Mouse (Mus musculus) layer of hippocampus, adult 2 months (tissue): ENCODE results near the gene Adgre5. TPM values are rescaled to one million over a fixed set of nuclear protein-coding genes. Genes with fewer than 3 reads are reported as not detected.

Source experiments
- DNase-seq, 2 experiments: peaks; one replicate each; pipeline ENCODE4 v3.0.0; 2022; ENCODE audit warnings: low spot score in 2 of 2
- H3K27ac ChIP-seq: fragments of 200-600 bp; 2 replicates; pipeline ENCODE4 v1.8.1; 2022
- H3K4me3 ChIP-seq: fragments of 200-600 bp; 2 replicates; pipeline ENCODE4 v1.8.1; 2022; ENCODE audit warnings: mild to moderate bottlenecking
- CTCF ChIP-seq: fragments of 200-600 bp; conservative IDR thresholded peaks from 2 replicates; pipeline ENCODE4 v1.8.1; 2022; ENCODE audit warnings: antibody characterized with exemption, mild to moderate bottlenecking, moderate library complexity
- long read RNA-seq, 2 experiments: library from polyadenylated mRNA; stranded (forward); transcript quantifications; one replicate each; pipeline ENCODE4 v2.0.0; 2021; ENCODE audit warnings: borderline mapping rate in 2 of 2
- total RNA-seq, 2 experiments: library from RNA; stranded (reverse); gene quantifications; 2 replicates each; pipeline ENCODE4 v1.2.3; 2021

Adgre5 gene
- total RNA-seq, result 10 to 100 TPM in 1 of 2 experiments, 1 to 10 TPM in 1; 8.1 to 12.4 TPM
- long read RNA-seq, experiment 1, partial matches to known transcripts, result 3 of 10 reads
- long read RNA-seq, experiment 1, other reads (novel, unspliced or antisense), result 4 of 10 reads
- long read RNA-seq, experiment 2, partial matches to known transcripts, result 3 of 4 reads
- long read RNA-seq, experiment 2, other reads (novel, unspliced or antisense), result 0 of 4 reads

DNA sequence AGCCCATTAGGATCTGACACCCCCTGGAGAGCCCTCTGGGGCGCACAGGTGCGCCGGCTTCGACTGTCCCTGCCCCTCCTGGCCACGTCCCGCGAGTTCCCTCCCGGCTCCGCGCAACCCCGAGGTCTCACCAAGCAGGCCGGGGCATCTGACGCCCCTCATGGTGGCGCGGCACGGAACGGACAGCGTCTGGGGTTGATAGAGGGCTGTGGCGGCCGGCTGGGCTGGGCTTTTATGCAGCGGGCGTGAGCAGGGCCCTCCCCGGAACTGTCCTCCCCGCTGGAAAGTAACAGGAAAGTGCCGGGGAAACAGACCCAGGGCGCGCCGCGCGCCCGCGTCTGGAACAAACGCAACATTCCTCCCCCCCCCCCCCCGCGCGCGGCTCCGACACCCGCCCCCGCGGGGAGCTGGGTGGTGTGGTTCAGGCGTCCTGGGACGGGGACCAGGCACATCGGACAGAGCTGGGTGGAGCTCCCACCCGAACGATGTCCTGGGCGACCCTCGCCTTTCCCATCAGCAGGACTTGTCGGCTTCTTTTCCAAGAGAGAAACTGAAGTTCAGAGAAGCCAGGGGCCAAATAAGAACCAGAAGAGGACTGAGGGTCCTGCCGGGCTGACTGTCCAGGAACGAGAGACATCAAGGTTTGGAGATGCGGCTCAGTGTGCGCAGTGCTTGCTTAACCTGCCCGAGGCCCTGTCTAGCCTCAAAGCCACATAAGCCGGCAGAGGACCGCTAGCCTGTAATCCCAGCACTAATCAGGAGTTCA is at the start of gene Adgre5:
Gene Adgre5 (minus strand): TSS at position 351 of the 766 bp plus-strand sequence.
- no peak for TF ChIP-seq CTCF
- H3K27ac ChIP-seq, result peak within 1 kb of the TSS; percentile 77
- H3K4me3 ChIP-seq, result peak within 1 kb of the TSS; percentile 60
- no peak for DNase-seq

DNA sequence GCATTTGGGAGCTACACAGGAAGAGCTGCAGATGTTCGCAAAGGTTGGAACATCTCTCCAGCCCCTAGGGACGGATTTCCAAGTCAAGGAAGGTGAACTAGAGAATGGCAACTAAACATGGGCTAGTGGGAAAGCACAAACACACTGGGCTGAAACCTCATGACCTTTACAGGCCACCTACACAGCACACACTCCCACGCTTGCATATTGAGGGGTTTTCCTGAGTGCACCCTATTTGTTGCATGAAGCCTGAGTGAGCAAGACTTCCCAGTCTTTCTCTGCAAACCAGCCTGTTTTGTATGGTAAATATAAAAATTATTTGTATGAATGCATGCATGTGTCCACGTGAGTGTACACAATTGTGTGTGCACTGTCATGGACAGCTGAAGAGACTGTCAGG is 48.7 kb upstream of the Adgre5 start:
- Histone ChIP-seq H3K27ac (no peak overlapping the region), H3K4me3 (no peak overlapping the region)
- no peak for DNase-seq
- TF ChIP-seq CTCF, result no peak

GRCm38 (mm10) chr8:83785046-83785445 is 43.9 kb upstream of the Adgre5 start:
- H3K4me3 ChIP-seq, result no peak overlapping the region
- TF ChIP-seq CTCF, result no peak
- no peak overlapping the region for H3K27ac ChIP-seq
- no peak for DNase-seq

DNA sequence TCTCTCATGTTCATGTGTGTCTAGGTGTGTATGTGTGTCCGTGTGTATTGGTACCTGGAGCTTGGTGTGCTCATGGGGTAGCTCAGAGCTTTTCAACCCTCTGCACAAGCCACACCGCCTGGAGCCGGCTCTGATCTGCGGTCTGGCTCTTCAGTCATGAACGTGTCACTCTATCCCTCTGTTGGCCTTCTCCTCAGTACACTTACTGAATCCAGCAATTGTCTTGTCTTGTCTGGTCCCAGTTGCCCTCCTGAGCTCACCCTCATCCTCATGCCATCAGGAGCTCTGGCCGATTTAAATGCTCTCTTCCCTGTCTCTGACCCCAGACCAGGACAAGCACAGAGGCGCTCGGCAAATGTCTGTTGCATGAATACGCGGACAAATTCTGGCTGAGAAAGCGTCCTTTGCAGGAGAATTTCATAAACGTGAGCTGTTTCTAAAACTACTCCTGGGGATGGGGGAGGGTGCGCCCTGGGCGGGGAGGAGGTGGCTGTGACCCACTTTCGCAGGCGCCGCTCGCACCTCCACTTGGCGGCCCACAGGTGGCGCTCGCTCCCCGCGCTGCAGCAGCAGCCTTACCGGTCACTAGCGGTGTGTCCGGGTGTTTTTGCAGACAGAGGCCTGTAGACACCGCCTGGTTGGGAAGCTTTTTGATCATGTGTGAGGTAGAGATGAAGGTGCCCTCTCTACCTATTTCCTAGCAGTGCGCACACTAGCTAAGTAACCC is 41.9 kb upstream of the Adgre5 start:
- Histone ChIP-seq H3K27ac (peak overlapping the region; percentile 88), H3K4me3 (peak overlapping the region; percentile 33)

DNA sequence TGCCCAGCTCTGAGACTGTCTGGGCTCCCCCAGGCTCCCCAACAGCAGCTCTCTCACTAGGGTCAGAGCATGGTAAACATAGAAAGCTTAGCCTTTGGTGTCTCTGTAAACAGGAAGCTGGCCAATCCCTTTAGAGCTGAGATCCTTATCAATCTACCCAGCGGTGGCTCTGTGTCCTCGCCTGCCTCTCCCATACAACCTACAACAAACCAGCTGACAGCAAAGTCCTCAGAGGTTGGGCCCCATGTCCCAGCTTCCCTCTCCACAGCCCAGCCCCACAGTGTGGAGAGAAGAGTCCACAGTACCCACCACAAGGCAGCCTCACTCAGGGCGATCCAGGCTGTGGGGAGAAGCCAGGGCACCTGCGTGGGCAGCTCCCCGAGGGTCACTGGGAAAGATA is 38.5 kb upstream of the Adgre5 start:
- no peak for DNase-seq
- no peak for TF ChIP-seq CTCF
- Histone ChIP-seq H3K4me3 (no peak overlapping the region), H3K27ac (no peak overlapping the region)

More for the DNA sequence above, 41.9 kb upstream of the Adgre5 start:
- TF ChIP-seq CTCF, result peak; percentile 100
- DNase-seq, result peak; percentile 83 to 86

DNA sequence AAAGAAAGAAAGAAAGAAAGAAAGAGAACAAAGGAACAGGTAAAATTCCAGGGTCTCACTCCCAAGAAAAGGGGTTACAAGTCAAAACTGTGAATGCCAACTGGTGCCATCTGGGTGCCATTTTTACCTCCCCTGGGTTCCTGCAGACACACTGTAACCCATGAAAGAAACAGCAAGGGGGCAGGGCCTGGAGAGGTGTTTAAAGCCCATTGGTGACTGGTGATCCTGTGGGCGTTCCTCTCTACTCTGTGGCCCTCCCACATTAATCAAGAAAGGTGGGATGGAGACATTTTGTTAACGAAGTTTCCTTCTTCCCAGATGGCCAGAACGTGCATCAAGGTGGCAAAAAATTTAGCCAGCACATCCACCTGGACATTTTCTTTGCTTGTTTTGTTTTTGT is 36.9 kb upstream of the Adgre5 start:
- H3K4me3 ChIP-seq, result no peak overlapping the region
- no peak overlapping the region for H3K27ac ChIP-seq
- TF ChIP-seq CTCF, result no peak
- DNase-seq, result no peak

- Histone ChIP-seq H3K4me3 (no peak overlapping the region), H3K27ac (no peak overlapping the region)
- TF ChIP-seq CTCF, result no peak
- DNase-seq, result no peak
Measured at GRCm38 (mm10) chr8:83776632-83777031, 35.5 kb upstream of the Adgre5 start.

GRCm38 (mm10) chr8:83774221-83774620 is 33.1 kb upstream of the Adgre5 start:
- TF ChIP-seq CTCF, result no peak
- no peak overlapping the region for H3K4me3 ChIP-seq
- DNase-seq, result no peak
- H3K27ac ChIP-seq, result no peak overlapping the region

- no peak for DNase-seq
- H3K4me3 ChIP-seq, result peak overlapping the region; percentile 55; the same call in 1 of the 2 replicates
Measured at GRCm38 (mm10) chr8:83773452-83773846, 32.3 kb upstream of the Adgre5 start.

DNA sequence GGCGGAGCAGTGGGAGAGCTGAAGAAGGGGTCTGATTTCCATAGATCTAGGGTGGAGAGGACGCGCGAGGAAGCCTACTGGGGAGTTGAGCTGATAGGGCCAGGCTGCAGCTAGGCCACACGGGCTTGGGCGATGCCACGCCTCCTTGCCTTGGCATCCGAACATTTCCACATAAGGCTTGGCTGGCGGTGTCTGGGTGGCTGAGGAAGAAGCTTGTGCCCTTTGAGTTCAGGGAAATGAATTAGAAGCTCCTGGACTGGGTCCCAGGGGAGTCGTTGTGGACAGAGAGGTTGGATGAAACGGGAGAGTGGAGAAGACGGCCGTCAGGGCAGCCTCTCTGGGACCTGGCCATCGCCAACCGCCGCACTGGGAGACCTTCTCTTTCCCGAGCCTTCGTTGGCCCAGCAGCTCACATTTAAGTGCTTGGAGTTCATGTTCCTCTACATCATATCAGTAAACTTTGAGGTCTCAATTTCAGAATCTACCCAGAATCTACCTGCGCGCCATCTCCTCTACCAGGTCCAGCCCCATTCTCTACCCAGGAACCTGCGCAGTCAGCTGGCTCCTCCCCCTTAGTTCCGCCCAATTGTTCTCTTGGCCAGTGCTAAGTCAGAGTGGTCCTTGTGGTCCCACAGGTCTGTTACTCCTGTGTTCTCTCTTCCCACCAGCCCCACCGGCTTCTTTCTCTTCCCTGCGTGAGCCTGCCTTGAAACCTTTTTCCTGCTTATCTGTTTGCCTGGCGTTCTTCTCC is 31.8 kb upstream of the Adgre5 start:
- Histone ChIP-seq H3K27ac (peak overlapping the region; percentile 24; the same call in 1 of the 2 replicates), H3K4me3 (peak overlapping the region; percentile 55)
- no peak for TF ChIP-seq CTCF
- no peak for DNase-seq

More at GRCm38 (mm10) chr8:83773452-83773846, 32.3 kb upstream of the Adgre5 start:
- no peak overlapping the region for H3K27ac ChIP-seq
- no peak for TF ChIP-seq CTCF

- no peak for DNase-seq
- no peak for TF ChIP-seq CTCF
- no peak overlapping the region for H3K27ac ChIP-seq
- H3K4me3 ChIP-seq, result no peak overlapping the region
Measured at GRCm38 (mm10) chr8:83771791-83772190, 30.7 kb upstream of the Adgre5 start.

- DNase-seq, result no peak
- no peak for TF ChIP-seq CTCF
- Histone ChIP-seq H3K27ac (no peak overlapping the region), H3K4me3 (no peak overlapping the region)
Measured at GRCm38 (mm10) chr8:83770669-83771068, 29.5 kb upstream of the Adgre5 start.
